10 mouse cellular contexts compared by ENCODE assay signal in the genomic region with DNA sequence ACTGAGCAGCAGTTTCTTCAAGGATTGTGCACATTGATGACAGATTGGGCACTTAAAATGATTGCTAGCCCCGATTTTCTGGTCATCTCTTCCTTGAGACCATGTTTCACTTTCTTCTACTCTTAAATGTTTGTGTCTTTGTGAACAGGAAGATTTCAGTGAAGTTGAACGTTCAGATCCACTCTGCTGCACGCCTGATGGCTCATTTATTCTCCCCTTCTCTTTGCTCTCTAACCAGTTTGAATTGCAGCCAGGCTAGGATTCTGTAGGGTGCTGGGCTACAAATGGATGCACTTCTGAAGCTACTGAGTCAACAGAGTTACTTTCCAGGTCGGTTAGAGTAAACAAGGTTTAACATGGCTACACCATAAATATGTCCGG. TPM values are rescaled to one million over a fixed set of nuclear protein-coding genes. Genes with fewer than 3 reads are reported as not detected.
DNase-seq lines count a peak whose midpoint lies in the region; ATAC-seq and TF ChIP-seq lines count a peak whose summit lies in the region.
"Had no signal": no experiment of that assay in that cellular context is flagged by ENCODE, and none has a peak within 500 bp of the region (broad histone marks: within the 10 kb centered on the region; RNA-seq: fewer than 3 reads in every experiment).

No protein-coding gene starts in this region.

- no peak for ATAC-seq in hindbrain, embryonic 11.5 days (ENCODE audit: low FRiP score)
- ATAC-seq in liver, postnatal 0 days = no peak

- H3K36me3 ChIP-seq in heart, embryonic 10.5 days = peaks cover 15% of the 10 kb centered on the region
- H3K36me3 ChIP-seq in hindbrain, embryonic 11.5 days (ENCODE audit: control insufficient read depth, insufficient read depth, low read length) = no peaks in the 10 kb centered on the region
- H3K36me3 ChIP-seq in liver, postnatal 0 days (replicated peaks; ENCODE audit: insufficient read depth, low read length) = no peaks in the 10 kb centered on the region

- H3K4me3 ChIP-seq in heart, embryonic 10.5 days = peak overlapping the region; percentile 92
- H3K4me3 ChIP-seq in hindbrain, embryonic 11.5 days (ENCODE audit: low read depth, low read length) = peak overlapping the region; percentile 87
- H3K4me3 ChIP-seq in liver, postnatal 0 days (ENCODE audit: low read depth, low read length) = no peak overlapping the region
- H3K4me3 ChIP-seq: erythroblast, embryonic 14.5 days had no signal

- TF ChIP-seq EP300 in liver, postnatal 0 days (IDR thresholded peaks at IDR 0.05; ENCODE audit: low read depth) = no peak

- H3K27me3 ChIP-seq in heart, embryonic 10.5 days (ENCODE audit: insufficient read depth, poor library complexity, severe bottlenecking) = peaks cover 8% of the 10 kb centered on the region; the same call in 1 of the 2 replicates
- peaks cover 2% of the 10 kb centered on the region; the same call in 1 of the 2 replicates for H3K27me3 ChIP-seq in hindbrain, embryonic 11.5 days (ENCODE audit: control insufficient read depth, insufficient read depth, low read length)
- H3K27me3 ChIP-seq in liver, postnatal 0 days (ENCODE audit: insufficient read depth, low read length) = peaks cover 38% of the 10 kb centered on the region

- peak overlapping the region; percentile 78 for H3K9ac ChIP-seq in hindbrain, embryonic 11.5 days (ENCODE audit: low read depth, low read length)
- H3K9ac ChIP-seq in liver, postnatal 0 days (replicated peaks) = no peak overlapping the region

- H3K4me1 ChIP-seq in heart, embryonic 10.5 days = peaks cover 33% of the 10 kb centered on the region
- H3K4me1 ChIP-seq in hindbrain, embryonic 11.5 days (replicated peaks; ENCODE audit: control insufficient read depth, insufficient read depth, low read length) = peaks cover 4% of the 10 kb centered on the region
- peaks cover 7% of the 10 kb centered on the region for H3K4me1 ChIP-seq in liver, postnatal 0 days (ENCODE audit: insufficient read depth)

- peak overlapping the region; percentile 98; the same call in 1 of the 2 replicates for H3K27ac ChIP-seq in heart, embryonic 10.5 days
- peak overlapping the region; percentile 97; the same call in 1 of the 2 replicates for H3K27ac ChIP-seq in hindbrain, embryonic 11.5 days (ENCODE audit: low read depth, low read length)
- no peak overlapping the region for H3K27ac ChIP-seq in liver, postnatal 0 days (ENCODE audit: low read depth)

- peak overlapping the region; percentile 61 for H3K4me2 ChIP-seq in hindbrain, embryonic 11.5 days (replicated peaks; ENCODE audit: low read depth, low read length)
- peak overlapping the region; percentile 96 for H3K4me2 ChIP-seq in liver, postnatal 0 days (ENCODE audit: low read depth, low read length)

- intact Hi-C loops in heart, postnatal 10 days (cut with DNase I) = loop anchor here (2.0 kb wide), 1 partner anchor 32 kb away; a partner anchor contains a TSS

- no peak for TF ChIP-seq CTCF in liver, postnatal 0 days (IDR thresholded peaks at IDR 0.05; ENCODE audit: low read depth)

- no peaks in the 10 kb centered on the region for H3K9me3 ChIP-seq in heart, embryonic 10.5 days
- H3K9me3 ChIP-seq in hindbrain, embryonic 11.5 days (ENCODE audit: control insufficient read depth, low read length) = no peaks in the 10 kb centered on the region
- no peaks in the 10 kb centered on the region for H3K9me3 ChIP-seq in liver, postnatal 0 days (ENCODE audit: low read length)

- no peak for DNase-seq in heart, embryonic 10.5 days (ENCODE audit: low spot score)
- no peak for DNase-seq in heart, postnatal 10 days
- DNase-seq in adipocyte (ENCODE audit: low spot score) = peak; percentile 62
- no peak for DNase-seq in hindbrain, embryonic 11.5 days (ENCODE audit: low spot score)
- DNase-seq in liver, postnatal 0 days = no peak
- no peak for DNase-seq in adrenal gland, postnatal 10 days
- no peak for DNase-seq in spleen, adult 12 weeks (ENCODE audit: low spot score)
- DNase-seq in thymus, postnatal 36 days = no peak

- 62% methylated on average over 5 of the region's 5 CpGs for WGBS in heart, embryonic 10.5 days
- 48% methylated on average over 5 of the region's 5 CpGs for WGBS in hindbrain, embryonic 11.5 days
- 47% methylated on average over 5 of the region's 5 CpGs for WGBS in liver, postnatal 0 days (ENCODE audit: insufficient replicate concordance)

RNA-seq across cellular contexts. Expression of a gene that starts 1.7 kb away (rescaled TPM):
- polyA plus RNA-seq in heart, embryonic 10.5 days (2016; fragmentation: Nextera tagmentation; extraction: Ambion mirVana) = 4.7 and 4.8 TPM in 2 replicates
- total RNA-seq in heart, postnatal 10 days (2021) = 10 to 100 TPM; 40.1 to 54.6 TPM
- polyA plus RNA-seq in hindbrain, embryonic 11.5 days (2014; fragmentation: Nextera tagmentation; extraction: Ambion mirVana) = 7.1 and 7.8 TPM in 2 replicates
- 0.45 and 0.54 TPM in 2 replicates for polyA plus RNA-seq in liver, postnatal 0 days (2015; fragmentation: Nextera tagmentation; extraction: Ambion mirVana)
- 10 to 100 TPM; 33.3 to 42.6 TPM for total RNA-seq in adrenal gland, postnatal 10 days (2021)

RNA-seq across cellular contexts. Expression of a gene that starts 6.3 kb away (rescaled TPM):
- 6.8 and 10.4 TPM in 2 replicates for polyA plus RNA-seq in heart, embryonic 10.5 days (2016; fragmentation: Nextera tagmentation; extraction: Ambion mirVana)
- 1 to 10 TPM; 2.0 to 5.5 TPM for total RNA-seq in heart, postnatal 10 days (2021)
- 2.0 and 2.4 TPM in 2 replicates for polyA plus RNA-seq in hindbrain, embryonic 11.5 days (2014; fragmentation: Nextera tagmentation; extraction: Ambion mirVana)
- polyA plus RNA-seq in liver, postnatal 0 days (2015; fragmentation: Nextera tagmentation; extraction: Ambion mirVana) = not detected in 2 replicates
- under 1 TPM; 0.54 to 0.55 TPM for total RNA-seq in adrenal gland, postnatal 10 days (2021)
- polyA plus RNA-seq: erythroblast, embryonic 14.5 days had no signal

RNA-seq across cellular contexts. Expression of a gene that starts 8.7 kb away (rescaled TPM):
- 37.1 and 37.2 TPM in 2 replicates for polyA plus RNA-seq in heart, embryonic 10.5 days (2016; fragmentation: Nextera tagmentation; extraction: Ambion mirVana)
- 10 to 100 TPM; 24.3 to 30.9 TPM for total RNA-seq in heart, postnatal 10 days (2021)
- polyA plus RNA-seq in hindbrain, embryonic 11.5 days (2014; fragmentation: Nextera tagmentation; extraction: Ambion mirVana) = 15.4 and 16.6 TPM in 2 replicates
- 12.9 and 14.7 TPM in 2 replicates for polyA plus RNA-seq in liver, postnatal 0 days (2015; fragmentation: Nextera tagmentation; extraction: Ambion mirVana)
- 10 to 100 TPM; 29.3 to 34.3 TPM for total RNA-seq in adrenal gland, postnatal 10 days (2021)

RNA-seq across cellular contexts. Expression of a gene that starts 25.9 kb away (rescaled TPM):
- 0.88 and 2.8 TPM in 2 replicates for polyA plus RNA-seq in heart, embryonic 10.5 days (2016; fragmentation: Nextera tagmentation; extraction: Ambion mirVana)
- total RNA-seq in heart, postnatal 10 days (2021) = 1 to 10 TPM; 4.9 to 5.3 TPM
- polyA plus RNA-seq in hindbrain, embryonic 11.5 days (2014; fragmentation: Nextera tagmentation; extraction: Ambion mirVana) = 0.46 and 0.70 TPM in 2 replicates
- polyA plus RNA-seq in liver, postnatal 0 days (2015; fragmentation: Nextera tagmentation; extraction: Ambion mirVana) = not detected in 2 replicates
- under 1 TPM in 1 of 2 experiments, not detected in 1; 0.61 TPM for total RNA-seq in adrenal gland, postnatal 10 days (2021)
- total RNA-seq: layer of hippocampus, postnatal 10 days had no signal
- polyA plus RNA-seq: erythroblast, embryonic 14.5 days had no signal

RNA-seq across cellular contexts. Expression of a gene that starts 27.0 kb away (rescaled TPM):
- polyA plus RNA-seq in heart, embryonic 10.5 days (2016; fragmentation: Nextera tagmentation; extraction: Ambion mirVana) = 112 and 150 TPM in 2 replicates
- total RNA-seq in heart, postnatal 10 days (2021) = 10 to 100 TPM; 47.9 to 55.9 TPM
- polyA plus RNA-seq in hindbrain, embryonic 11.5 days (2014; fragmentation: Nextera tagmentation; extraction: Ambion mirVana) = 172 and 178 TPM in 2 replicates
- polyA plus RNA-seq in liver, postnatal 0 days (2015; fragmentation: Nextera tagmentation; extraction: Ambion mirVana) = 54.6 and 56.5 TPM in 2 replicates
- total RNA-seq in adrenal gland, postnatal 10 days (2021) = 10 to 100 TPM; 68.8 to 72.9 TPM
